ENCODE assay signal across 15 mouse cellular contexts in the genomic region with DNA sequence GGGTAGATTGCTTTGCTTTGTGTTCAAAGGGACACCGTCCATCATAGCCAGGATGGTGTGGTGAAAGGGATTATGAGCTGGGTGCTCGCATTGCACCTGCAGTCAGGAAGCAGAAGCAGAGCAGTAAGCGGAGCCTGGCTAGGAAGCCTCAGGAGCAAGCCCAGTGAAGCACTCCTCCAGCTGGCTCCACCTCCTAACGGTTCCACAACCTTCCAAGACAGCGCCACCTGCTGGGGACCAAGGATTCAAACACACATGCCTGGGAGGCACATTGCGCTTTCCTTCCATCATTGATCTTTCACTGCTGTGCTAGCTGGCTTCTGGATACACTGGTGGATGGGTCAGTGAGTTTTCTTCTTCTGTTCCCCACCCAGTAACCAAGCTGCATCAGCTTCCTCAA.
DNase-seq lines count a peak whose midpoint lies in the region; ATAC-seq and TF ChIP-seq lines count a peak whose summit lies in the region.
"Had no signal": no experiment of that assay in that cellular context is flagged by ENCODE, and none has a peak within 500 bp of the region (broad histone marks: within the 10 kb centered on the region; RNA-seq: fewer than 3 reads in every experiment).

No protein-coding gene starts in this region.

- no peaks in the 10 kb centered on the region for H3K36me3 ChIP-seq in liver, adult 2 months (ENCODE audit: control insufficient read depth, insufficient read depth, low read length)
- no peaks in the 10 kb centered on the region for H3K36me3 ChIP-seq in liver, embryonic 11.5 days (ENCODE audit: control insufficient read depth, insufficient read depth, low read length)

- peaks cover 7% of the 10 kb centered on the region for H3K9me3 ChIP-seq in liver, embryonic 11.5 days (ENCODE audit: control insufficient read depth, low read length)

- H3K9ac ChIP-seq in liver, adult 2 months (ENCODE audit: low read depth, low read length), result no peak overlapping the region
- no peak overlapping the region for H3K9ac ChIP-seq in liver, embryonic 11.5 days (ENCODE audit: low read depth, low read length)
- H3K9ac ChIP-seq: forebrain, postnatal 0 days had no signal

- H3K4me3 ChIP-seq in liver, adult 2 months (ENCODE audit: insufficient read depth, low read depth, low read length), result no peak overlapping the region
- no peak overlapping the region for H3K4me3 ChIP-seq in liver, embryonic 11.5 days (ENCODE audit: low read depth, low read length)

- peak; percentile 22; the same call in 1 of the 2 replicates for TF ChIP-seq CTCF in liver, adult 2 months (IDR thresholded peaks at IDR 0.05; ENCODE audit: low read depth, low read length)

- no peak for ATAC-seq in liver, embryonic 11.5 days (replicated peaks; ENCODE audit: low FRiP score)
- ATAC-seq: forebrain, postnatal 0 days; intestine, embryonic 16.5 days had no signal

- no peaks in the 10 kb centered on the region for H3K79me2 ChIP-seq in liver, adult 2 months (ENCODE audit: control insufficient read depth, insufficient read depth, low read length)

- no peak overlapping the region for H3K27ac ChIP-seq in liver, adult 2 months (replicated peaks; ENCODE audit: insufficient read depth, low read depth, low read length)
- H3K27ac ChIP-seq in liver, embryonic 11.5 days (ENCODE audit: low read depth, low read length), result no peak overlapping the region

- peak; percentile 21 to 38 for DNase-seq in cerebellum, postnatal 10 days
- no peak for DNase-seq in cerebellum, adult 9-10 months
- DNase-seq in liver, adult 2 months (ENCODE audit: extremely low read depth, low read depth, low spot score), result no peak
- DNase-seq in liver, embryonic 11.5 days (ENCODE audit: low spot score), result no peak
- peak; percentile 13 for DNase-seq in ES-CJ7 (ENCODE audit: low read depth, low spot score)
- peak; percentile 47 for DNase-seq in induced T-regulatory cell, adult 2 months (ENCODE audit: low read depth)
- DNase-seq in adrenal gland, adult 8-10 months, result no peak
- DNase-seq in right cerebral cortex, postnatal 25 days, result no peak
- DNase-seq: cerebellum, postnatal 36 days; forebrain, postnatal 0 days; heart, postnatal 10 days; left cerebral cortex, postnatal 4 days; lung, postnatal 10 days; thymus, adult 2 months had no signal

- H3K4me1 ChIP-seq in liver, adult 2 months (ENCODE audit: control insufficient read depth, insufficient read depth, low read length), result peaks cover 3% of the 10 kb centered on the region
- H3K4me1 ChIP-seq in liver, embryonic 11.5 days (replicated peaks; ENCODE audit: control insufficient read depth, insufficient read depth, low read length), result no peaks in the 10 kb centered on the region

- 98% methylated on average over 6 of the region's 6 CpGs for WGBS in liver, adult 2 months
- whole genome bisulfite sequencing in liver, embryonic 11.5 days, result 92% methylated on average over 6 of the region's 6 CpGs

- no peak overlapping the region for H3K4me2 ChIP-seq in liver, embryonic 11.5 days

- TF ChIP-seq POLR2A in liver, adult 2 months (IDR thresholded peaks at IDR 0.05; ENCODE audit: extremely low read depth, insufficient read depth, low read length), result no peak

- no peaks in the 10 kb centered on the region for H3K27me3 ChIP-seq in liver, adult 2 months (ENCODE audit: control insufficient read depth, insufficient read depth, low read length)
- no peaks in the 10 kb centered on the region for H3K27me3 ChIP-seq in liver, embryonic 11.5 days (replicated peaks; ENCODE audit: control insufficient read depth, insufficient read depth, low read length)

Comparison
In these comparisons a context has a peak if more than half of its experiments do, and no peak if none do; other contexts are left out.
1. DNase-seq: peak in cerebellum, postnatal 10 days (2 of 2), ES-CJ7 (single experiment) and induced T-regulatory cell, adult 2 months (single experiment); none in cerebellum, adult 9-10 months (single experiment), liver, adult 2 months (single experiment), liver, embryonic 11.5 days (single experiment), adrenal gland, adult 8-10 months (single experiment) and right cerebral cortex, postnatal 25 days (single experiment).